Mouse (Mus musculus) Patski (cell line): Measurements from ENCODE around the gene Unc5c. TPM values are rescaled to one million over a fixed set of nuclear protein-coding genes. Genes with fewer than 3 reads are reported as not detected.

Source experiments
- ATAC-seq: fragments of 100-300 bp; one replicate; pipeline ENCODE4 v1.8.0; 2021
- CTCF ChIA-PET: fragments of 350-600 bp; sonication (Branson Sonifier 250); formaldehyde crosslinking; loops from one replicate; lab custom pipeline; 2022; ENCODE audit warnings: inconsistent platforms; lab: Charles Lee
- POLR2A ChIA-PET: fragments of 350-600 bp; sonication (Branson Sonifier 250); formaldehyde crosslinking; loops from one replicate; lab custom pipeline; 2022; ENCODE audit warnings: antibody characterized with exemption, inconsistent platforms; lab: Charles Lee
- DNase-seq: peaks from one replicate; pipeline ENCODE4 v3.0.0-alpha.2; 2011; ENCODE audit warnings: low read depth, low spot score
- H3K27me3 ChIP-seq: fragments of 371-371 bp; one replicate; pipeline ENCODE4 v1.5.1; 2021
- CTCF ChIP-seq: fragments of 100-300 bp; IDR thresholded peaks from one replicate; pipeline ENCODE4 v1.5.1; 2021
- in situ Hi-C: fragments of 300-500 bp; cut with MboI; formaldehyde crosslinking; loops from 3 replicates; pipeline ENCODE4 v1.11.1; 2018; ENCODE audit warnings: low pct_unique_long_range_greater_than_20kb, mixed read lengths
- polyA plus RNA-seq: library from polyadenylated mRNA; unstranded; gene quantifications from one replicate; pipeline ENCODE4 v1.2.3, GENCODE M21; 2021

The Unc5c gene
- polyA plus RNA-seq, 1 experiment from 2014 or later: under 0.01 TPM

- no peak for DNase-seq
- in situ Hi-C loops: no loop called here
- TF ChIP-seq CTCF: no peak
- CTCF ChIA-PET: interaction anchor here (2.9 kb wide), 1 partner anchor 9 kb away, joined by 9 read pairs; no protein-coding TSS in a partner anchor
- ATAC-seq: no peak
- POLR2A ChIA-PET: no interaction called here
- H3K27me3 ChIP-seq: no peaks in the 10 kb centered on the region
Observed at GRCm38 (mm10) chr3:141748694-141749381, 283.8 kb downstream of the Unc5c start.

DNA sequence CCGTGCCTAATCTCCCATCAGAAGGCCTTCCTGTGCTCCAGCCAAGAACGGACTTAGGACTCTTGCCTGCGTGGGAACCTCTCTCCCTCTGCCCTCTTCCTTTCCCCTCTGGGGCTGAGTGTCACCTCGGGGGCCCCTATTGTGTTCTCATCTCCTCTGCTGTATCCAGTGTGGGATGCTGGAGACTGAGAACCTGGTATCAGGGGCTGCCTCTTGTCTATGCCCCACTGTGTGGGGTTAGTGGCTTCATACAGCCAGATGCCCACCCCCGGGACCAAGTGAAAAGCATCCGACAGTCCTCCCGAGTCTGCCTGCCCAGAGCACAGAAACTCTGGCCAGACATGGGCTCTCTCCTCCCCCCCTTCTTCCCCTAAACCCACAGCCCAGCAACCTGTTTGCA lies 287.2 kb downstream of the Unc5c start:
- ATAC-seq (no peak), DNase-seq (no peak)
- no peaks in the 10 kb centered on the region for H3K27me3 ChIP-seq
- no peak for TF ChIP-seq CTCF
- POLR2A ChIA-PET: no interaction called here
- CTCF ChIA-PET: interaction anchor here (2.9 kb wide), 1 partner anchor 12 kb away, joined by 9 read pairs; no protein-coding TSS in a partner anchor
- in situ Hi-C loops: no loop called here

DNA sequence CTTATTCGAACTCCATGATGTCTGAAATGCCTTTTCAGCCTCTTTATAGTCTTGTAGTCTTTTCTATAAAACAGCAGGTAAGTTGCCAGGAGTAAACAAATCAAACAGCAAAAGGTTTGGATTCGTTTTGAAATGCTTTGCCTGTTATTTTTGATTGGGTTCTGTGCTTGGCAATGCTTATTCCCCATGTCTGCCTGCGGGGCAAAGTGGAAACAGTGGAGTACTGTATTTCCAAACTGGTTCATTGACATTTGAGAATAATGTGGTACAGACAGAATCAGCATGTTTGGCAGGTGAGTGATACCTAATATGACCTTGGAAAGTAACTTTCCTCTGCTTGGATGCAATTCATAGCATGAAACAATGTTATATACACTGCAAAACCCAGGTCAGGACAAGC lies 292.2 kb downstream of the Unc5c start:
- ATAC-seq: no peak
- TF ChIP-seq CTCF: no peak
- no peaks in the 10 kb centered on the region for H3K27me3 ChIP-seq
- in situ Hi-C loops: no loop called here
- POLR2A ChIA-PET: no interaction called here
- CTCF ChIA-PET: no interaction called here
- DNase-seq: no peak

DNA sequence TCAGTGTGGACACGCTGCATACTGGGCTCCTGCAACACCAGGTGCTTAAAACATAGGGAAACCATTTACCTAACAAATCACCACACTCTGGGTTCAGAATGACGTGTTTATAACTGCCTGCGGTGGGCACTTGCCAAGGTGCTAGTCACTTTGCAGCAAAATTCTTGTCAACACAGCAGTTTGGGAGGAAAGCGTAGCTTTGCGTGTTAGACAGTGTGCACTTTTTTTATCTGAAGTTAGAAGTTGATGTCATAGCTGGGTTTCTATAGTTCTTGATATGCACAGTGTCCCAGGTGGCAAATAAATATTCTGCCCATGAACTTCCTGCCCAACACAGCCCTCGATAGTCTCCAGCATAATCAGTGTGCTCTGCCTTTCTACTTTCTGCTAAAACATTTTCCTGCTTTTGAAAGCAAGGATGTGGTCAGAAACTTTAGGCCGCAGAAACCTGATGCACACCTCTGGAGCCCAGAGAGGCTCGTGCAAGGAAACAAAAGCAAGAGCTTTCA lies 313.4 kb downstream of the Unc5c start:
- in situ Hi-C loops: no loop called here
- ATAC-seq (no peak), DNase-seq (no peak)
- ChIA-PET POLR2A (no interaction called here), CTCF (interaction anchor here (1.3 kb wide), 1 partner anchor 9 kb away, joined by 4 read pairs; no protein-coding TSS in a partner anchor)
- no peaks in the 10 kb centered on the region for H3K27me3 ChIP-seq
- no peak for TF ChIP-seq CTCF

DNA sequence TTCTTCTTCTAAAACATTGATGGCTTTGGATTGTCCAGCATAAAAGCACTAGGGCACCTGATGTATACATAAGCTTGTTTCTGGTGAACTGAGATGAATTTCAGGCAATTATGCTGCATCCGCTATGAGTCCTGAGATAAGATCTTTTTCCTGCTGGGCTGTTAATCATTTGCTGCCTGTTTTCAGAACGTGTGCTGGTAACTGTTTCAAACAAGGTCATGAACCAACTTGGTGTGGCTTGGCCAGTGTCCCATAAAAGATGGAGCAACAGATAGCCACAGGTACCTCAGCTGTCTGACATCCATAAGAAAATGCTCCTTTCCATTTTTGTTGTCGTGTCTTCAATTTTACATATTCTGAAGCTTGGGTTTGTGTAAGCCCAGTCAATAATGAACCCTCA lies 314.2 kb downstream of the Unc5c start:
- in situ Hi-C loops: no loop called here
- POLR2A ChIA-PET: no interaction called here
- ATAC-seq (no peak), DNase-seq (no peak)
- TF ChIP-seq CTCF: no peak
- CTCF ChIA-PET: interaction anchor here (1.3 kb wide), 2 partner anchors 9 kb away, joined by 3 to 4 read pairs; no protein-coding TSS in a partner anchor
- no peaks in the 10 kb centered on the region for H3K27me3 ChIP-seq

DNA sequence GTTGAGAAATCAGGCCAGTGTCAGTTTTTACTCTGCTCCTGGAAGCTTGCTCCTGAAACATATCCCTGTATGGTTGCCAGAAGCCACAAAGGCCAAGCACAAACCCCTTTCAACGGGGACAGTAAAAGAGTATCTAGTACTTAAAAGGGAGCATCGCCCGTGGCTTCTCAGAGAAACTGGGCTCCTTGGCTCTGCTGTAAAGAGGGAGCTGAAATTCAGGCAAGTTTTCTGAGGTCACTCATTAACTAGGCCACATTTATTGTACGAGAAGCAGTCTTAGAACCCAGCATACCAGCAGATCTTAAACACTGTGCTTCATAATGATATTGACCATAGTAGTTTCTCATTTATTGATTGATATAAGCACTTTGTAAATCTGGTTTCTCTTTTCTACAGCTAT lies 317.5 kb downstream of the Unc5c start:
- CTCF ChIA-PET: interaction anchor here (0.6 kb wide), 1 partner anchor 907 kb away, joined by 3 read pairs; no protein-coding TSS in a partner anchor
- H3K27me3 ChIP-seq: no peaks in the 10 kb centered on the region
- POLR2A ChIA-PET: no interaction called here
- in situ Hi-C loops: no loop called here
- ATAC-seq (no peak), DNase-seq (no peak)
- no peak for TF ChIP-seq CTCF

GRCm38 (mm10) chr3:141791026-141791780 lies 326.2 kb downstream of the Unc5c start:
- CTCF ChIA-PET: interaction anchor here (0.6 kb wide), 1 partner anchor 131 kb away, joined by 3 read pairs; no protein-coding TSS in a partner anchor
- POLR2A ChIA-PET: no interaction called here
- in situ Hi-C loops: no loop called here
- no peak for TF ChIP-seq CTCF
- no peak for ATAC-seq
- no peaks in the 10 kb centered on the region for H3K27me3 ChIP-seq
- DNase-seq: no peak

DNA sequence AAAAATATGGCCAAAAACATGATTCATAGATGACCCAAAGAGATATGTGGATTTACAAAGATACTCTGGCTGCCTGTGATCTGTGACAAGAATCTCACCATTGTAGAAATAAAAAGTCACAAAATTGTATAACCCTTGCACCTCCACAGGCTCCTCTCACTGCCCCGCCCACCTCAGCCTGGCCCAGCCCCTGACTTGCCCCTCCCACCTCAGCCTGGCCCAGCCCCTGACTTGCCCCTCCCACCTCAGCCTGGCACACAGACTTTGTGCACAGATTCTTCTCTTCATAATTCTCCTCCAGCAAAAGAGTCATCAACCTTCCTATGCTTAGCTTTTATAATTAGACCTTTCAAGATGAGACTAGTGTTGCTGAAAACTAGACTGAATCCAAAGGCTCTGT lies 327.1 kb downstream of the Unc5c start:
- no peak for ATAC-seq

DNA sequence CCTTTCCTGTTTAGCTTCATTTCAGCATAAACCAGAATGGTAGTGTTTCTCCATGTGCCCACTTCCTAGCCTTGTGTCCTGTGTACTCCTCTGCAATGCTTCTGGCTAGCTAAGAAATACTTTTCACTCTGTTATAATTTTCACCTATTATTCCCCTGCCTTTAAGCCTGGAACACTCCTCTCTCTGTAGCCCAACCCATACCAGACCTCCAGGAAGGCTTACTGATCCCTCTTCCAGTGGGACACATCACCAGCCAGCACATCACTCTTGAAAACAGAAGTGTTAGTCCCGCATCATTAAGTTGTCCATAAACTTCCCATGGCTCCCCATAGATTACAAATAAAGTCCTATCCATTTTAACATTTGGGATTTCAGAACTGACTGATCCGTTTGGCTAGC lies 328.7 kb downstream of the Unc5c start:
- no peak for TF ChIP-seq CTCF
- ATAC-seq (no peak), DNase-seq (no peak)
- H3K27me3 ChIP-seq: no peaks in the 10 kb centered on the region
- POLR2A ChIA-PET: no interaction called here
- in situ Hi-C loops: no loop called here
- CTCF ChIA-PET: interaction anchor here (1.2 kb wide), 1 partner anchor 14 kb away, joined by 3 read pairs; no protein-coding TSS in a partner anchor

More for the DNA sequence above, 327.1 kb downstream of the Unc5c start:
- DNase-seq: no peak
- POLR2A ChIA-PET: no interaction called here
- in situ Hi-C loops: no loop called here
- H3K27me3 ChIP-seq: no peaks in the 10 kb centered on the region
- no peak for TF ChIP-seq CTCF
- CTCF ChIA-PET: no interaction called here

DNA sequence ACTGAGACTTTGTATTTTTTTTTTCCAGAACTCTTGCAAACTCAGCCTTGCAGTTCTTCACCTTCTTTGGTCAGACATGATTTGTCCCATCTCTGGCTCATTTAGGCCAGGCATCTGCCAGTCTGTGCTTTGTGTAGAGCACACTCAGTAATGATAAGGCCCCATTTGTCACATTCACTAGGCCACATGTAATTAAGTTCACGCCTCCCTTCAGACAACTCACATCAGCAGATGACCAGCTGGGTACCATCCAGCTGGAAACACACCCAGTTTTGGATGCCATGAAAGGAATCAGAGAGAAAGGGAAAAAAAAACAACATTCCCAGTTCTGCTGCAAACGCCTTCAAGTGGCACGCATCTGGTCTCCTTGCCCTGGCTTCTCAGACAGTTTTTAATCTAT lies 329.4 kb downstream of the Unc5c start:
- ATAC-seq: no peak
- TF ChIP-seq CTCF: no peak
- ChIA-PET POLR2A (no interaction called here), CTCF (interaction anchor here (1.2 kb wide), 1 partner anchor 14 kb away, joined by 3 read pairs; no protein-coding TSS in a partner anchor)
- in situ Hi-C loops: no loop called here
- no peak for DNase-seq
- H3K27me3 ChIP-seq: no peaks in the 10 kb centered on the region
